Mouse (Mus musculus): ENCODE measurements around the gene Pofut2. TPM values are rescaled to one million over a fixed set of nuclear protein-coding genes. Genes with fewer than 3 reads are reported as not detected.
"Not testable (repeated sequence)": the region's sequence is repeated elsewhere in the genome, so short reads cannot be mapped to it uniquely, and the experiment has no call there.

Pofut2 gene
- polyA plus RNA-seq, 1 experiment from 2014 or later, result 96.7 TPM

DNA sequence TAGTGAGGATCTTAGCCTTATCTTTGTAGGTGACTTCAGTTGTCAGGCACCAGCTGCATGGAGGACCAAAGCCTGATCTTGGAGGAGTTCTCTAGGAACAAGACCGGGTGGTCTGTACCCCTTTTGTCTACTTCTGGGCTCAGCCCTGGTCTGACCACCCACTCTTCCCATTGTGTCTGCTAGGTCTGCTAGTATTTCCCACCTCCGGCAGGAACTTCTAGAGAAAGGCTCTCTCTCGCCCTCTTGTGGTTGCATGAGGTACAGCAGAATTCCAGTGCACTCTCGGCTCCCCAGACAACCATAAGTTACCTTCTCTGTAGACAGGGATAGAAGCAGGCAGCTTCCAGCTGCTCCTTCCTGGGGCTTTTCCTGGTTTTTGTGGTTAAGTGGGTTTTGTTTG, 6.2 kb upstream of the Pofut2 start:
- H3K27ac ChIP-seq, result peak overlapping the region; percentile 81; the same call in 1 of the 2 replicates

GRCm38 (mm10) chr10:77255231-77255630, 3.8 kb upstream of the Pofut2 start:
- Histone ChIP-seq H3K36me3 (no peaks in the 10 kb centered on the region), H3K9ac (no peak overlapping the region), H3K9me3 (no peaks in the 10 kb centered on the region), H3K27me3 (replicated peaks) (no peaks in the 10 kb centered on the region), H3K4me1 (replicated peaks) (peaks cover 39% of the 10 kb centered on the region), H3K4me3 (replicated peaks) (no peak overlapping the region), H3K27ac (no peak overlapping the region), H3K4me2 (replicated peaks) (no peak overlapping the region)
- no peak for ATAC-seq
- WGBS, result 90% methylated on average over 3 of the region's 3 CpGs

More for the DNA sequence above, 6.2 kb upstream of the Pofut2 start:
- Histone ChIP-seq H3K27me3 (replicated peaks) (no peaks in the 10 kb centered on the region), H3K9me3 (no peaks in the 10 kb centered on the region), H3K36me3 (no peaks in the 10 kb centered on the region), H3K9ac (no peak overlapping the region), H3K4me2 (replicated peaks) (no peak overlapping the region), H3K4me3 (replicated peaks) (no peak overlapping the region), H3K4me1 (replicated peaks) (peaks cover 39% of the 10 kb centered on the region)
- peak; percentile 23 for ATAC-seq
- under 1% methylated on average over 4 of the region's 4 CpGs for WGBS

DNA sequence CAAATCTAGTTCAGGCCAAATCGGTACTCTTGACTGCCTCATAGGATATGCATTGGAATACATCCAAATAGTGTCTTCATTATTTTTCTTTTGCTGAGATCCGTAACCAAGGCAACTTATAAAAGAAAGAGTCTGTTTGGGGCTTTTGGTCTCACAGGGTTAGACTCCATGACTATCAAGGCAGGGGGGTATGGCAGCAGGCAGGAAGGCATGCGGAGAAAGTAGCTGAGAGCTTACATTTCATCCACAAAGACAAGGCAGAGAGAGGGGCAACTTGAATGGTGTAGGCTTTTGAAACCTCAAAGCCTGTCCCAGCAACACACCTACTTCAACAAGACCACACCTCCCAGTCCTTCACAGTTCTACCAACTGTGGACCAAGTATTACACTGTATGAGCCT, 3.3 kb upstream of the Pofut2 start:
- Histone ChIP-seq H3K9ac (no peak overlapping the region), H3K36me3 (peaks cover 3% of the 10 kb centered on the region; the same call in 1 of the 2 replicates), H3K27ac (no peak overlapping the region), H3K4me3 (replicated peaks) (no peak overlapping the region), H3K4me1 (replicated peaks) (peaks cover 40% of the 10 kb centered on the region), H3K4me2 (replicated peaks) (no peak overlapping the region), H3K9me3 (no peaks in the 10 kb centered on the region), H3K27me3 (replicated peaks) (no peaks in the 10 kb centered on the region)
- ATAC-seq, result no peak
- 75% methylated on average over 3 of the region's 3 CpGs for WGBS

GRCm38 (mm10) chr10:77258041-77258590, 902 bp upstream of the Pofut2 start:
- Histone ChIP-seq H3K4me3 (replicated peaks) (peak overlapping the region; percentile 95; the same call in 1 of the 2 replicates), H3K36me3 (peaks cover 24% of the 10 kb centered on the region), H3K4me2 (replicated peaks) (peak overlapping the region; percentile 76), H3K27ac (no peak overlapping the region), H3K4me1 (replicated peaks) (peaks cover 21% of the 10 kb centered on the region), H3K9me3 (no peaks in the 10 kb centered on the region), H3K9ac (no peak overlapping the region), H3K27me3 (replicated peaks) (no peaks in the 10 kb centered on the region)
- ATAC-seq, result no peak
- 63% methylated on average over 4 of the region's 4 CpGs for WGBS

DNA sequence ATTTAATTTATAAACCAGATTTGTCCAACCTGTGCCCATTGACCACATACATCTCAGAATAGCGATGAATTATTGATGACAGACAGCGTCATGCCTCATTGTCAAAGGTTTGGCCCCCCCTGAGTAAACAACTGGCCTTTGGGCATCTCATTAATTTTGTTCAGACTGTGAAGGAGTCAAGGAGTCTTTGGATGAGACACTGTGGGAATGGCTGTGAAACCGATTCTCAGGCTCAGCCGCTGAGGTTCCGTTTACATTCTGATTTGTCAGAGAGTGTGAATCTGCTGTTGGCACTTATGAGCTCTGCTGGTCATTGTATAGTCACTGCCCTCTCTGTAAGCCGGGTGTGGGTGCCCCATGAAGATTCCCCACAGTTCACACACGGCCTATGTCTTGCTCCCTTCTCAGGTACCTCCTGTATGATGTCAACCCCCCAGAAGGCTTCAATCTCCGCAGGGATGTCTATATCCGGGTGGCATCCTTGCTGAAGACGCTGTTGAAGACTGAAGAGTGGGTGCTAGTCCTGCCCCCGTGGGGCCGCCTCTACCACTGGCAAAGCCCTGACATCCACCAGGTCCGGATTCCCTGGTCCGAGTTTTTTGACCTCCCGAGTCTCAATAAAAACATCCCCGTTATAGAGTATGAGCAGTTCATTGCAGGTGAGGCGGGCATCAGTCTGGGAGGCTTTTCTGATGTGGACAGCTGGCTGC, 1.3 kb downstream of the Pofut2 start:
- Histone ChIP-seq H3K4me2 (replicated peaks) (peak overlapping the region; percentile 65), H3K27ac (no peak overlapping the region), H3K27me3 (replicated peaks) (no peaks in the 10 kb centered on the region), H3K4me1 (replicated peaks) (peaks cover 10% of the 10 kb centered on the region), H3K4me3 (replicated peaks) (peak overlapping the region; percentile 95), H3K9me3 (no peaks in the 10 kb centered on the region), H3K9ac (peak overlapping the region; percentile 40; the same call in 1 of the 2 replicates), H3K36me3 (peaks cover 42% of the 10 kb centered on the region)
- ATAC-seq, result no peak
- 81% methylated on average over 17 of the region's 17 CpGs for WGBS

- no peak overlapping the region for H3K4me2 ChIP-seq (replicated peaks)
- peaks cover 8% of the 10 kb centered on the region; the same call in 1 of the 2 replicates for H3K4me1 ChIP-seq (replicated peaks)
- ATAC-seq, result no peak
- H3K27ac ChIP-seq, result no peak overlapping the region
- no peak overlapping the region for H3K9ac ChIP-seq
- no peaks in the 10 kb centered on the region for H3K9me3 ChIP-seq
- H3K4me3 ChIP-seq (replicated peaks), result no peak overlapping the region
- 76% methylated on average over 8 of the region's 8 CpGs for WGBS
- H3K36me3 ChIP-seq, result peaks cover 63% of the 10 kb centered on the region
- no peaks in the 10 kb centered on the region for H3K27me3 ChIP-seq (replicated peaks)
These were observed 7.3 kb downstream of the Pofut2 start for GRCm38 (mm10) chr10:77266281-77266680.

GRCm38 (mm10) chr10:77267027-77267426, 8.0 kb downstream of the Pofut2 start:
- Histone ChIP-seq H3K27me3 (replicated peaks) (no peaks in the 10 kb centered on the region), H3K27ac (no peak overlapping the region), H3K9ac (no peak overlapping the region), H3K4me2 (replicated peaks) (no peak overlapping the region), H3K36me3 (peaks cover 56% of the 10 kb centered on the region), H3K9me3 (no peaks in the 10 kb centered on the region), H3K4me1 (replicated peaks) (peaks cover 8% of the 10 kb centered on the region; the same call in 1 of the 2 replicates), H3K4me3 (replicated peaks) (no peak overlapping the region)
- 94% methylated on average over 14 of the region's 14 CpGs for WGBS
- ATAC-seq, result no peak

- peaks cover 38% of the 10 kb centered on the region for H3K36me3 ChIP-seq
These were observed 10.1 kb downstream of the Pofut2 start for GRCm38 (mm10) chr10:77269129-77269528.

DNA sequence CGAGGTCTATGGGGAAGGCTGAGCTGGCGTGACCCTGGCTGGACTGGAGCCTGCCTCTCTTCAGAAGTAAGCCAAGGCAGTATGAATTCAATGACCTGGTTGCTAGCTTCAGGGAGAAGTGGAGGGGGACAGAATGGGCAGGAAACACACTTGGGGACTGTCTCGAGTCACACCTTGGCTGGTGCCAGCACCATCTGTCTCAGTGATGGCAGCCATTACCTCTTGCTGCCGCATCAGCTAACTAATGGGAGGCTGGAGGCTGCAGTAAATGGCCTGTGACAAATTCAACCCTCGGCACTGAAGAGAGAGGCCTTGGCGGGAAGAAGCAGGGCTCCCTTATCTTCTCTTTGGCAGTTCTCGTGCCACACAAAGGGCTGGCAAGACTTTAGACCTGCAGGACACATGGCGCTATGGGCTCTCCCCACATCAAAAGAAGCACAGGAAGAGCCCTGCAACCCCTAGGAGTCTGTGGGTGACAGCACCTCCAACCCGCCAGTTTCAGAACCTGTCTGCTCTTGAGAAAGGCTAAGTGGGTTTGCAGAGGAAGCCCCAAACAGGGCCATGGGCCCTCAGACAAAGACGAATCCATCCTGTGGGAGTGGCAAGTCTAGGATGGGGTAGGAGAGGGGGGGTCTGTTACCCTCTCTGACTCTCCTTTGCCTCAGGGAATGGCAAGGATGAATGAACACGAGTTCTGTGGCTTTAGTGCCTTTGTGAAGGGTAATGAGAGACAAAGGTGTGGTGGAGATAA, 14.1 kb downstream of the Pofut2 start:
- Histone ChIP-seq H3K27me3 (replicated peaks) (no peaks in the 10 kb centered on the region), H3K9ac (no peak overlapping the region), H3K4me2 (replicated peaks) (no peak overlapping the region), H3K4me1 (replicated peaks) (peaks cover 8% of the 10 kb centered on the region; the same call in 1 of the 2 replicates), H3K4me3 (replicated peaks) (no peak overlapping the region), H3K36me3 (peaks cover 15% of the 10 kb centered on the region), H3K9me3 (no peaks in the 10 kb centered on the region), H3K27ac (no peak overlapping the region)
- WGBS, result 60% methylated on average over 11 of the region's 11 CpGs
- no peak for ATAC-seq

More at GRCm38 (mm10) chr10:77269129-77269528, 10.1 kb downstream of the Pofut2 start:
- H3K9me3 ChIP-seq, result no peaks in the 10 kb centered on the region
- no peak overlapping the region for H3K4me3 ChIP-seq (replicated peaks)
- no peaks in the 10 kb centered on the region for H3K27me3 ChIP-seq (replicated peaks)
- peaks cover 8% of the 10 kb centered on the region; the same call in 1 of the 2 replicates for H3K4me1 ChIP-seq (replicated peaks)
- 60% methylated on average over 7 of the region's 7 CpGs for WGBS
- H3K27ac ChIP-seq, result 0 out of 2 replicates have a peak overlapping the region, but pooled peaks have one; percentile 36
- peak; percentile 89 for ATAC-seq
- no peak overlapping the region for H3K4me2 ChIP-seq (replicated peaks)
- no peak overlapping the region for H3K9ac ChIP-seq

- Histone ChIP-seq H3K27ac (no peak overlapping the region), H3K4me3 (replicated peaks) (no peak overlapping the region), H3K4me1 (replicated peaks) (peaks cover 8% of the 10 kb centered on the region; the same call in 1 of the 2 replicates), H3K27me3 (replicated peaks) (no peaks in the 10 kb centered on the region), H3K9me3 (no peaks in the 10 kb centered on the region), H3K36me3 (peaks cover 9% of the 10 kb centered on the region), H3K9ac (no peak overlapping the region), H3K4me2 (replicated peaks) (no peak overlapping the region)
- no peak for ATAC-seq
These were observed 14.8 kb downstream of the Pofut2 start for GRCm38 (mm10) chr10:77273798-77274197.

GRCm38 (mm10) chr10:77282085-77282484, 23.1 kb downstream of the Pofut2 start:
- not testable (repeated sequence) for H3K4me2 ChIP-seq (replicated peaks); H3K4me3 ChIP-seq (replicated peaks); H3K9ac ChIP-seq; H3K9me3 ChIP-seq; ATAC-seq; H3K27me3 ChIP-seq (replicated peaks); H3K27ac ChIP-seq; H3K36me3 ChIP-seq
- 82% methylated on average over 1 of the region's 1 CpGs for WGBS
- peaks cover 14% of the 10 kb centered on the region; the same call in 1 of the 2 replicates for H3K4me1 ChIP-seq (replicated peaks)

DNA sequence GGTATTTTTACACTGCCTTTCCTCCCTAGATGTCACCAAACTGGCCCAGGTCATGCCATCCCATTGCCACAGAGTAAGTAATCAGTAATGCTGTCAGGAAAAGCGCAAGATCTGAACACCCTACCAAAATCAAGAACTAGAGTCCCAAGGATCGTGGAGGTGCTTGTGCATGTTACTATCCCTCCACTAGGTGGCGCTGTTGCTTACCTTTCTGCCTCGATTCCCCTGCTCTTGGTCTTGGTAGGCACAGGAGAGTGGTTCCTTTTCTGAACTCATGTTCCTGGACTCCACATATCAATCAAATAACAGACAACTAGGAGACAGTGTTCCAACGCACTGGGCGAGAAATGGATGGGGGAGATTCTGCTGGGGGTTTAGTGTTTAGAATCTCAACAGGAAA, 23.8 kb downstream of the Pofut2 start:
- Histone ChIP-seq H3K4me1 (replicated peaks) (peaks cover 14% of the 10 kb centered on the region; the same call in 1 of the 2 replicates), H3K4me2 (replicated peaks) (no peak overlapping the region), H3K36me3 (no peaks in the 10 kb centered on the region), H3K4me3 (replicated peaks) (no peak overlapping the region), H3K9me3 (no peaks in the 10 kb centered on the region), H3K9ac (no peak overlapping the region), H3K27ac (no peak overlapping the region), H3K27me3 (replicated peaks) (no peaks in the 10 kb centered on the region)
- 23% methylated on average over 6 of the region's 6 CpGs for WGBS
- peak; percentile 41; the same call in 1 of the 2 replicates for ATAC-seq
